Mouse (Mus musculus) cerebellum, postnatal 36 days (tissue): Measurements from ENCODE around the gene Aoc1.
A peak's percentile ranks its signal among the peaks of the same experiment; 100 is the strongest.

Experiments used
- DNase-seq, 2 experiments: peaks; one replicate each; pipeline ENCODE4 v3.0.0; 2021 to 2022; ENCODE audit warnings: mixed read lengths in 2 of 2

Gene Aoc1

GRCm38 (mm10) chr6:48912033-48912432 is 39.3 kb downstream of the Aoc1 start:
- no peak for DNase-seq

GRCm38 (mm10) chr6:48913587-48913986 is 40.9 kb downstream of the Aoc1 start:
- DNase-seq, result no peak

GRCm38 (mm10) chr6:48929595-48929994 is 56.9 kb downstream of the Aoc1 start, which contains the start of gene 1600015I10Rik:
1600015I10Rik (plus strand) TSS chr6:48929895.
- no peak for DNase-seq

GRCm38 (mm10) chr6:48949596-48949995 is 76.9 kb downstream of the Aoc1 start:
- DNase-seq, result no peak

GRCm38 (mm10) chr6:48950676-48951075 is 78.0 kb downstream of the Aoc1 start:
- DNase-seq, result no peak

- no peak for DNase-seq
These were observed 78.9 kb downstream of the Aoc1 start for GRCm38 (mm10) chr6:48951630-48952029.

- DNase-seq, result no peak
These were observed 80.5 kb downstream of the Aoc1 start for GRCm38 (mm10) chr6:48953220-48953619.

GRCm38 (mm10) chr6:48954211-48954610 is 81.5 kb downstream of the Aoc1 start:
- no peak for DNase-seq

GRCm38 (mm10) chr6:48954946-48955345 is 82.2 kb downstream of the Aoc1 start:
- no peak for DNase-seq

GRCm38 (mm10) chr6:48956785-48957184 is 84.1 kb downstream of the Aoc1 start:
- no peak for DNase-seq

- DNase-seq, result peak in 1 of 2 experiments; percentile 4
These were observed 85.4 kb downstream of the Aoc1 start for GRCm38 (mm10) chr6:48958053-48958452.
